Mouse (Mus musculus) heart, postnatal 10 days (tissue): ENCODE measurements at regions not wholly inside any gene's neighbourhood (a gene's known extent, or its start where the extent isn't known, plus 50 kb on each side); places are given as distances from the start of the nearest gene placed in this dataset.

ENCODE experiments used
- DNase-seq, 2 experiments: peaks; one replicate each; pipeline ENCODE4 v3.0.0; 2021
- intact Hi-C: fragments of 180-260 bp; cut with DNase I; formaldehyde crosslinking; loops from one replicate; pipeline ENCODE4 v1.15.1; 2025

- intact Hi-C loops: no loop called here
- no peak for DNase-seq
These were observed 204.0 kb upstream of the Spdye4c start for GRCm38 (mm10) chr2:128386846-128387621.

- intact Hi-C loops: no loop called here
- no peak for DNase-seq
These were observed 203.0 kb upstream of the Spdye4c start for GRCm38 (mm10) chr2:128387851-128388471.

- intact Hi-C loops: no loop called here
- DNase-seq: no peak
These were observed 202.0 kb upstream of the Spdye4c start for GRCm38 (mm10) chr2:128388883-128389470.

GRCm38 (mm10) chr2:128392344-128392743 lies 198.7 kb upstream of the Spdye4c start:
- intact Hi-C loops: loop anchor here (5.0 kb wide), 3 partner anchors 50 to 215 kb away; no protein-coding TSS in a partner anchor
- no peak for DNase-seq

- DNase-seq: no peak
- intact Hi-C loops: loop anchor here (5.0 kb wide), 3 partner anchors 51 to 216 kb away; no protein-coding TSS in a partner anchor
These were observed 197.6 kb upstream of the Spdye4c start for GRCm38 (mm10) chr2:128393401-128393800.

- intact Hi-C loops: loop anchor here (5.0 kb wide), 3 partner anchors 52 to 217 kb away; no protein-coding TSS in a partner anchor
- DNase-seq: no peak
These were observed 197.1 kb upstream of the Spdye4c start for GRCm38 (mm10) chr2:128393921-128394320.

GRCm38 (mm10) chr2:128395308-128396007 lies 195.6 kb upstream of the Spdye4c start:
- no peak for DNase-seq
- intact Hi-C loops: loop anchor here (1.0 to 5.0 kb wide), 5 partner anchors 148 to 506 kb away; no protein-coding TSS in a partner anchor

GRCm38 (mm10) chr2:128396008-128396346 lies 195.0 kb upstream of the Spdye4c start:
- intact Hi-C loops: loop anchor here (1.0 to 5.0 kb wide), 5 partner anchors 149 to 507 kb away; no protein-coding TSS in a partner anchor
- peak; percentile 97 to 99 for DNase-seq

- no peak for DNase-seq
- intact Hi-C loops: no loop called here
These were observed 189.7 kb upstream of the Spdye4c start for GRCm38 (mm10) chr2:128401359-128401758.

- intact Hi-C loops: no loop called here
- no peak for DNase-seq
These were observed 187.7 kb upstream of the Spdye4c start for GRCm38 (mm10) chr2:128403143-128403935.

GRCm38 (mm10) chr2:128404405-128404804 lies 186.6 kb upstream of the Spdye4c start:
- intact Hi-C loops: no loop called here
- no peak for DNase-seq

- intact Hi-C loops: no loop called here
- no peak for DNase-seq
These were observed 183.9 kb upstream of the Spdye4c start for GRCm38 (mm10) chr2:128407076-128407475.

- intact Hi-C loops: no loop called here
These were observed 182.3 kb upstream of the Spdye4c start for GRCm38 (mm10) chr2:128408718-128409117.

GRCm38 (mm10) chr2:128412352-128412751 lies 178.7 kb upstream of the Spdye4c start:
- peak; percentile 64 to 73 for DNase-seq
- intact Hi-C loops: loop anchor here (5.0 kb wide), 1 partner anchor 160 kb away; no protein-coding TSS in a partner anchor

More at GRCm38 (mm10) chr2:128408718-128409117, 182.3 kb upstream of the Spdye4c start:
- peak in 1 of 2 experiments; percentile 81 for DNase-seq

- intact Hi-C loops: loop anchor here (5.0 kb wide), 1 partner anchor 159 kb away; no protein-coding TSS in a partner anchor
These were observed 178.0 kb upstream of the Spdye4c start for GRCm38 (mm10) chr2:128412974-128413373.

GRCm38 (mm10) chr2:128414588-128415240 lies 176.3 kb upstream of the Spdye4c start:
- DNase-seq: no peak
- intact Hi-C loops: loop anchor here (5.0 kb wide), 1 partner anchor 158 kb away; no protein-coding TSS in a partner anchor

More at GRCm38 (mm10) chr2:128412974-128413373, 178.0 kb upstream of the Spdye4c start:
- no peak for DNase-seq

- intact Hi-C loops: no loop called here
These were observed 174.6 kb upstream of the Spdye4c start for GRCm38 (mm10) chr2:128416416-128416815.

GRCm38 (mm10) chr2:128418960-128419359 lies 172.0 kb upstream of the Spdye4c start:
- no peak for DNase-seq
- intact Hi-C loops: no loop called here

More at GRCm38 (mm10) chr2:128416416-128416815, 174.6 kb upstream of the Spdye4c start:
- DNase-seq: no peak

GRCm38 (mm10) chr2:128420406-128420805 lies 170.6 kb upstream of the Spdye4c start:
- intact Hi-C loops: no loop called here
- DNase-seq: no peak
